Mouse (Mus musculus) lung, postnatal 0 days (tissue): ENCODE measurements at regions not wholly inside any gene's neighbourhood (a gene's known extent, or its start where the extent isn't known, plus 50 kb on each side); places are given as distances from the start of the nearest gene placed in this dataset.

Source experiments
- CTCF ChIP-seq: IDR thresholded peaks from 2 replicates; pipeline ENCODE4 v1.5.1; 2016; ENCODE audit warnings: antibody characterized with exemption, mild to moderate bottlenecking
- EP300 ChIP-seq: IDR thresholded peaks from 2 replicates; pipeline ENCODE4 v1.6.1; 2016; ENCODE audit warnings: antibody characterized with exemption, mild to moderate bottlenecking, control low read depth

GRCm38 (mm10) chr3:144335237-144335636 is 130.2 kb upstream of the Lmo4 start:
- no peak for TF ChIP-seq CTCF
- no peak for TF ChIP-seq EP300
